Mouse (Mus musculus) layer of hippocampus, postnatal 25 days (tissue): ENCODE results near the gene Ehhadh. TPM values are rescaled to one million over a fixed set of nuclear protein-coding genes. Genes with fewer than 3 reads are reported as not detected.

Experiments
- DNase-seq, 2 experiments: peaks; one replicate each; pipeline ENCODE4 v3.0.0; 2022; ENCODE audit warnings: mixed read lengths in 2 of 2, low spot score in 1 of 2; ENCODE audit errors: extremely low spot score in 1 of 2
- total RNA-seq, 2 experiments: library from RNA; stranded (reverse); gene quantifications; 2 replicates each; pipeline ENCODE4 v1.2.3; 2021

The Ehhadh gene
- total RNA-seq, 2 experiments from 2014 or later, result 1.4 to 1.8 TPM

- no peak for DNase-seq
These were observed 45.3 kb downstream of the Ehhadh start for GRCm38 (mm10) chr16:21742191-21742870.

GRCm38 (mm10) chr16:21741542-21741941, 46.1 kb downstream of the Ehhadh start:
- DNase-seq, result no peak

- DNase-seq, result no peak
These were observed 52.0 kb downstream of the Ehhadh start for GRCm38 (mm10) chr16:21735638-21736037.

GRCm38 (mm10) chr16:21727897-21728364, 59.7 kb downstream of the Ehhadh start:
- DNase-seq, result peak; percentile 59 to 90

- no peak for DNase-seq
These were observed 60.2 kb downstream of the Ehhadh start for GRCm38 (mm10) chr16:21727421-21727820.

GRCm38 (mm10) chr16:21724261-21724660, 63.3 kb downstream of the Ehhadh start:
- no peak for DNase-seq

- DNase-seq, result no peak
These were observed 67.8 kb downstream of the Ehhadh start for GRCm38 (mm10) chr16:21719770-21720169.

GRCm38 (mm10) chr16:21714516-21714915, 73.1 kb downstream of the Ehhadh start:
- DNase-seq, result no peak

Other genes starting within 250 kb of the Ehhadh start
- 10 to 100 TPM; 39.4 to 43.1 TPM for gene 2510009E07Rik, start 93.1 kb downstream of the Ehhadh start, total RNA-seq
- 10 to 100 TPM; 13.5 to 15.5 TPM for gene Map3k13, start 6.5 kb upstream of the Ehhadh start, total RNA-seq
- 10 to 100 TPM; 17.5 to 18.1 TPM for gene Tmem41a, start 159.7 kb upstream of the Ehhadh start, total RNA-seq
- gene Liph, start 207.9 kb upstream of the Ehhadh start, total RNA-seq, result under 1 TPM; 0.31 to 0.34 TPM
- gene Senp2, start 221.7 kb upstream of the Ehhadh start, total RNA-seq, result 10 to 100 TPM; 79.2 to 84.9 TPM